Mouse (Mus musculus) retina, postnatal 7 days (tissue): ENCODE results near the gene Pigg.
"Not testable (repeated sequence)": the region's sequence is repeated elsewhere in the genome, so short reads cannot be mapped to it uniquely, and the experiment has no call there.

ENCODE experiments used
- DNase-seq: peaks from one replicate; pipeline ENCODE4 v3.0.0-alpha.2; 2012; ENCODE audit warnings: low read depth, low spot score

Gene Pigg

GRCm38 (mm10) chr5:108312224-108313064, at the start of gene Pigg:
TSS of gene Pigg (plus strand) at chr5:108312609.
- DNase-seq: peak; percentile 81

GRCm38 (mm10) chr5:108262722-108263121, 49.7 kb upstream of the Pigg start:
- no peak for DNase-seq

- not testable (repeated sequence) for DNase-seq
Measured at GRCm38 (mm10) chr5:108263785-108264184, 48.6 kb upstream of the Pigg start.

- DNase-seq: no peak
Measured at GRCm38 (mm10) chr5:108266990-108267389, 45.4 kb upstream of the Pigg start.

- peak; percentile 82 for DNase-seq
Measured at GRCm38 (mm10) chr5:108268127-108269062, 44.0 kb upstream of the Pigg start, which contains the start of gene Dr1. TSS of gene Dr1 (plus strand) at chr5:108268897.

GRCm38 (mm10) chr5:108269063-108269810, 43.2 kb upstream of the Pigg start:
- no peak for DNase-seq

- DNase-seq: no peak
Measured at GRCm38 (mm10) chr5:108269811-108270151, 42.6 kb upstream of the Pigg start.

GRCm38 (mm10) chr5:108270415-108270814, 42.0 kb upstream of the Pigg start:
- DNase-seq: no peak

- DNase-seq: not testable (repeated sequence)
Measured at GRCm38 (mm10) chr5:108271345-108271744, 41.1 kb upstream of the Pigg start.

GRCm38 (mm10) chr5:108286957-108287356, 25.5 kb upstream of the Pigg start:
- no peak for DNase-seq

GRCm38 (mm10) chr5:108301567-108301966, 10.8 kb upstream of the Pigg start:
- no peak for DNase-seq

- DNase-seq: no peak
Measured at GRCm38 (mm10) chr5:108313065-108313860, 854 bp downstream of the Pigg start.

GRCm38 (mm10) chr5:108331051-108331450, 18.6 kb downstream of the Pigg start:
- no peak for DNase-seq

GRCm38 (mm10) chr5:108337385-108337784, 25.0 kb downstream of the Pigg start:
- DNase-seq: no peak

- no peak for DNase-seq
Measured at GRCm38 (mm10) chr5:108338049-108338448, 25.6 kb downstream of the Pigg start.

- DNase-seq: no peak
Measured at GRCm38 (mm10) chr5:108343680-108344170, 31.3 kb downstream of the Pigg start.

GRCm38 (mm10) chr5:108345313-108346071, 33.1 kb downstream of the Pigg start:
- DNase-seq: no peak

GRCm38 (mm10) chr5:108347843-108348242, 35.4 kb downstream of the Pigg start:
- no peak for DNase-seq

GRCm38 (mm10) chr5:108349511-108350148, 37.2 kb downstream of the Pigg start:
- no peak for DNase-seq
